Mouse (Mus musculus): ENCODE measurements around the gene Sdc1.

- TF ChIP-seq CTCF (conservative IDR thresholded peaks at IDR 0.05; ENCODE audit: insufficient read depth, insufficient read length, low read depth, low read length) (no peak), POLR2A (IDR thresholded peaks at IDR 0.05; ENCODE audit: low read depth, low read length) (no peak)
These were observed 3.1 kb downstream of the Sdc1 start for GRCm38 (mm10) chr12:8774183-8774582.

All from kidney, adult 2 months (tissue).